Mouse (Mus musculus): ENCODE measurements around the gene Olfr1328. TPM values are rescaled to one million over a fixed set of nuclear protein-coding genes. Genes with fewer than 3 reads are reported as not detected.
"Not testable (repeated sequence)": the region's sequence is repeated elsewhere in the genome, so short reads cannot be mapped to it uniquely, and the experiment has no call there.

Gene Olfr1328
- polyA plus RNA-seq (2016; fragmentation: Nextera tagmentation; extraction: Ambion mirVana) = 0.05 TPM in 1 of 2 replicates, not detected in the other

GRCm38 (mm10) chr4:118938512-118938911, at the start of gene Olfr1328:
Gene Olfr1328, minus strand, starts transcription at chr4:118938612.
- 68% methylated on average over 2 of the region's 2 CpGs for WGBS
- Histone ChIP-seq H3K27ac (no peak within 1 kb of the TSS), H3K4me3 (no peak within 1 kb of the TSS), H3K36me3 (no peaks in the 10 kb centered on the region), H3K9me3 (no peaks in the 10 kb centered on the region), H3K4me1 (no peaks in the 10 kb centered on the region), H3K27me3 (ENCODE audit: insufficient read depth, poor library complexity, severe bottlenecking) (no peaks in the 10 kb centered on the region)
- DNase-seq (ENCODE audit: low spot score) = no peak

GRCm38 (mm10) chr4:118985291-118985690, 46.9 kb upstream of the Olfr1328 start:
- Histone ChIP-seq H3K4me1 (no peaks in the 10 kb centered on the region), H3K27ac (no peak overlapping the region), H3K4me3 (no peak overlapping the region), H3K27me3 (ENCODE audit: insufficient read depth, poor library complexity, severe bottlenecking) (peaks cover 5% of the 10 kb centered on the region; the same call in 1 of the 2 replicates), H3K9me3 (no peaks in the 10 kb centered on the region), H3K36me3 (no peaks in the 10 kb centered on the region)
- WGBS = 80% methylated on average over 4 of the region's 4 CpGs
- no peak for DNase-seq (ENCODE audit: low spot score)

GRCm38 (mm10) chr4:118973281-118973680, 34.9 kb upstream of the Olfr1328 start:
- peaks cover under 1% of the 10 kb centered on the region; the same call in 1 of the 2 replicates for H3K27me3 ChIP-seq (ENCODE audit: insufficient read depth, poor library complexity, severe bottlenecking)
- no peak for DNase-seq (ENCODE audit: low spot score)
- no peak overlapping the region for H3K4me3 ChIP-seq
- no peaks in the 10 kb centered on the region for H3K9me3 ChIP-seq
- no peaks in the 10 kb centered on the region for H3K36me3 ChIP-seq
- H3K4me1 ChIP-seq = no peaks in the 10 kb centered on the region
- 83% methylated on average over 2 of the region's 2 CpGs for WGBS
- H3K27ac ChIP-seq = no peak overlapping the region

GRCm38 (mm10) chr4:118967711-118968110, 29.3 kb upstream of the Olfr1328 start:
- Histone ChIP-seq H3K27me3 (ENCODE audit: insufficient read depth, poor library complexity, severe bottlenecking) (peaks cover 7% of the 10 kb centered on the region; the same call in 1 of the 2 replicates), H3K4me1 (no peaks in the 10 kb centered on the region), H3K27ac (no peak overlapping the region), H3K9me3 (no peaks in the 10 kb centered on the region), H3K36me3 (no peaks in the 10 kb centered on the region), H3K4me3 (no peak overlapping the region)
- WGBS = 87% methylated on average over 15 of the region's 15 CpGs
- peak; percentile 45 for DNase-seq (ENCODE audit: low spot score)

- H3K4me1 ChIP-seq = no peaks in the 10 kb centered on the region
- H3K36me3 ChIP-seq = no peaks in the 10 kb centered on the region
- H3K27ac ChIP-seq = no peak within 1 kb of the TSS
- no peaks in the 10 kb centered on the region for H3K27me3 ChIP-seq (ENCODE audit: insufficient read depth, poor library complexity, severe bottlenecking)
- WGBS = 70% methylated on average over 2 of the region's 2 CpGs
- no peaks in the 10 kb centered on the region for H3K9me3 ChIP-seq
- peak; percentile 25 for DNase-seq (ENCODE audit: low spot score)
- H3K4me3 ChIP-seq = no peak within 1 kb of the TSS
Measured at GRCm38 (mm10) chr4:118961141-118961628, 22.8 kb upstream of the Olfr1328 start, which contains the start of gene Lao1. Gene Lao1, plus strand, starts transcription at chr4:118961578.

- no peak overlapping the region for H3K4me3 ChIP-seq
- H3K27me3 ChIP-seq (ENCODE audit: insufficient read depth, poor library complexity, severe bottlenecking) = no peaks in the 10 kb centered on the region; the same call in 1 of the 2 replicates
- 81% methylated on average over 7 of the region's 7 CpGs for WGBS
- H3K27ac ChIP-seq = no peak overlapping the region
- DNase-seq (ENCODE audit: low spot score) = peak; percentile 58
- no peaks in the 10 kb centered on the region for H3K9me3 ChIP-seq
- H3K36me3 ChIP-seq = no peaks in the 10 kb centered on the region
- H3K4me1 ChIP-seq = no peaks in the 10 kb centered on the region
Measured at GRCm38 (mm10) chr4:118958812-118959211, 20.4 kb upstream of the Olfr1328 start.

- not testable (repeated sequence) for H3K36me3 ChIP-seq; H3K9me3 ChIP-seq; H3K4me3 ChIP-seq; H3K4me1 ChIP-seq; H3K27ac ChIP-seq; DNase-seq (ENCODE audit: low spot score); H3K27me3 ChIP-seq (ENCODE audit: insufficient read depth, poor library complexity, severe bottlenecking)
- WGBS = 81% methylated on average over 3 of the region's 3 CpGs
Measured at GRCm38 (mm10) chr4:118931326-118931725, 7.1 kb downstream of the Olfr1328 start.

- not testable (repeated sequence) for H3K9me3 ChIP-seq; H3K4me3 ChIP-seq; H3K4me1 ChIP-seq; H3K36me3 ChIP-seq; DNase-seq (ENCODE audit: low spot score); H3K27ac ChIP-seq; H3K27me3 ChIP-seq (ENCODE audit: insufficient read depth, poor library complexity, severe bottlenecking)
- WGBS = 83% methylated on average over 2 of the region's 2 CpGs
Measured at GRCm38 (mm10) chr4:118917365-118917764, 21.0 kb downstream of the Olfr1328 start, which contains the start of gene Olfr1329. Gene Olfr1329, minus strand, starts transcription at chr4:118917465.

GRCm38 (mm10) chr4:118901981-118902380, 36.4 kb downstream of the Olfr1328 start:
- no peak for DNase-seq (ENCODE audit: low spot score)
- H3K36me3 ChIP-seq = no peaks in the 10 kb centered on the region
- H3K27ac ChIP-seq = no peak overlapping the region
- H3K4me1 ChIP-seq = no peaks in the 10 kb centered on the region
- 71% methylated on average over 2 of the region's 2 CpGs for WGBS
- H3K27me3 ChIP-seq (ENCODE audit: insufficient read depth, poor library complexity, severe bottlenecking) = no peaks in the 10 kb centered on the region
- H3K9me3 ChIP-seq = no peaks in the 10 kb centered on the region
- H3K4me3 ChIP-seq = no peak overlapping the region

- H3K27me3 ChIP-seq (ENCODE audit: insufficient read depth, poor library complexity, severe bottlenecking) = no peaks in the 10 kb centered on the region
- no peak within 1 kb of the TSS for H3K27ac ChIP-seq
- H3K4me1 ChIP-seq = no peaks in the 10 kb centered on the region
- 84% methylated on average over 1 of the region's 1 CpGs for WGBS
- no peak for DNase-seq (ENCODE audit: low spot score)
- no peak within 1 kb of the TSS for H3K4me3 ChIP-seq
- no peaks in the 10 kb centered on the region for H3K36me3 ChIP-seq
- H3K9me3 ChIP-seq = no peaks in the 10 kb centered on the region
Measured at GRCm38 (mm10) chr4:118888297-118888696, 50.1 kb downstream of the Olfr1328 start, which contains the start of gene Olfr1330. Gene Olfr1330, plus strand, starts transcription at chr4:118888597.

Other genes starting within 250 kb of the Olfr1328 start
- gene Olfr1342, start 245.9 kb downstream of the Olfr1328 start, polyA plus RNA-seq (2016; fragmentation: Nextera tagmentation; extraction: Ambion mirVana) = not detected in 2 replicates
- gene Olfr1341, start 235.1 kb downstream of the Olfr1328 start, polyA plus RNA-seq (2016; fragmentation: Nextera tagmentation; extraction: Ambion mirVana) = 0.03 TPM in 1 of 2 replicates, not detected in the other
- not detected in 2 replicates for gene Olfr1340, start 218.5 kb downstream of the Olfr1328 start, polyA plus RNA-seq (2016; fragmentation: Nextera tagmentation; extraction: Ambion mirVana)
- gene Olfr1339, start 206.4 kb downstream of the Olfr1328 start, polyA plus RNA-seq (2016; fragmentation: Nextera tagmentation; extraction: Ambion mirVana) = not detected in 2 replicates
- not detected in 2 replicates for gene Olfr1338, start 179.9 kb downstream of the Olfr1328 start, polyA plus RNA-seq (2016; fragmentation: Nextera tagmentation; extraction: Ambion mirVana)
- gene Olfr1337, start 156.0 kb downstream of the Olfr1328 start, polyA plus RNA-seq (2016; fragmentation: Nextera tagmentation; extraction: Ambion mirVana) = not detected in 2 replicates
- not detected in 2 replicates for gene Olfr1335, start 128.7 kb downstream of the Olfr1328 start, polyA plus RNA-seq (2016; fragmentation: Nextera tagmentation; extraction: Ambion mirVana)
- gene Olfr1333, start 102.3 kb downstream of the Olfr1328 start, polyA plus RNA-seq (2016; fragmentation: Nextera tagmentation; extraction: Ambion mirVana) = not detected in 2 replicates
- gene Olfr1331, start 74.0 kb downstream of the Olfr1328 start, polyA plus RNA-seq (2016; fragmentation: Nextera tagmentation; extraction: Ambion mirVana) = not detected in 2 replicates
- 0.04 and 0.10 TPM in 2 replicates for gene Olfr1330, start 50.0 kb downstream of the Olfr1328 start, polyA plus RNA-seq (2016; fragmentation: Nextera tagmentation; extraction: Ambion mirVana)
- not detected in 2 replicates for gene Olfr1329, start 21.1 kb downstream of the Olfr1328 start, polyA plus RNA-seq (2016; fragmentation: Nextera tagmentation; extraction: Ambion mirVana)
- not detected in 2 replicates for gene Lao1, start 23.0 kb upstream of the Olfr1328 start, polyA plus RNA-seq (2016; fragmentation: Nextera tagmentation; extraction: Ambion mirVana)
- 549 and 607 TPM in 2 replicates for gene Slc2a1, start 170.1 kb upstream of the Olfr1328 start, polyA plus RNA-seq (2016; fragmentation: Nextera tagmentation; extraction: Ambion mirVana)
- gene Zfp691, start 235.6 kb upstream of the Olfr1328 start, polyA plus RNA-seq (2016; fragmentation: Nextera tagmentation; extraction: Ambion mirVana) = 8.1 and 10.0 TPM in 2 replicates